Mouse (Mus musculus) bone marrow macrophage, adult 2 months (primary cell): ENCODE results near the gene Nmt1. TPM values are rescaled to one million over a fixed set of nuclear protein-coding genes. Genes with fewer than 3 reads are reported as not detected.

Experiments used
- H3K27ac ChIP-seq: 2 replicates; pipeline ENCODE4 v1.5.1; 2012; ENCODE audit warnings: low read depth, low read length; ENCODE audit not compliant: insufficient read depth
- H3K4me1 ChIP-seq: 2 replicates; pipeline ENCODE4 v1.6.1; 2012; ENCODE audit warnings: low read length; ENCODE audit not compliant: control insufficient read depth, insufficient read depth
- H3K4me3 ChIP-seq: 2 replicates; pipeline ENCODE4 v1.5.1; 2012; ENCODE audit warnings: mild to moderate bottlenecking, low read length, moderate library complexity; ENCODE audit not compliant: insufficient read depth
- CTCF ChIP-seq: IDR thresholded peaks from 2 replicates; pipeline ENCODE4 v1.5.1; 2012; ENCODE audit warnings: low read depth, mild to moderate bottlenecking, low read length, moderate library complexity
- POLR2A ChIP-seq: IDR thresholded peaks from 2 replicates; pipeline ENCODE4 v1.6.1; 2012; ENCODE audit warnings: mild to moderate bottlenecking, low read depth, low read length, borderline replicate concordance
- polyA plus RNA-seq: library from polyadenylated mRNA; stranded (reverse); fragments of >200 nt; gene quantifications from 2 replicates; pipeline ENCODE4 v1.2.4, GENCODE M21; 2012; ENCODE audit not compliant: missing spikeins, insufficient read depth, insufficient read length

The Nmt1 gene
- polyA plus RNA-seq, 1 experiment, result 82.6 TPM

DNA sequence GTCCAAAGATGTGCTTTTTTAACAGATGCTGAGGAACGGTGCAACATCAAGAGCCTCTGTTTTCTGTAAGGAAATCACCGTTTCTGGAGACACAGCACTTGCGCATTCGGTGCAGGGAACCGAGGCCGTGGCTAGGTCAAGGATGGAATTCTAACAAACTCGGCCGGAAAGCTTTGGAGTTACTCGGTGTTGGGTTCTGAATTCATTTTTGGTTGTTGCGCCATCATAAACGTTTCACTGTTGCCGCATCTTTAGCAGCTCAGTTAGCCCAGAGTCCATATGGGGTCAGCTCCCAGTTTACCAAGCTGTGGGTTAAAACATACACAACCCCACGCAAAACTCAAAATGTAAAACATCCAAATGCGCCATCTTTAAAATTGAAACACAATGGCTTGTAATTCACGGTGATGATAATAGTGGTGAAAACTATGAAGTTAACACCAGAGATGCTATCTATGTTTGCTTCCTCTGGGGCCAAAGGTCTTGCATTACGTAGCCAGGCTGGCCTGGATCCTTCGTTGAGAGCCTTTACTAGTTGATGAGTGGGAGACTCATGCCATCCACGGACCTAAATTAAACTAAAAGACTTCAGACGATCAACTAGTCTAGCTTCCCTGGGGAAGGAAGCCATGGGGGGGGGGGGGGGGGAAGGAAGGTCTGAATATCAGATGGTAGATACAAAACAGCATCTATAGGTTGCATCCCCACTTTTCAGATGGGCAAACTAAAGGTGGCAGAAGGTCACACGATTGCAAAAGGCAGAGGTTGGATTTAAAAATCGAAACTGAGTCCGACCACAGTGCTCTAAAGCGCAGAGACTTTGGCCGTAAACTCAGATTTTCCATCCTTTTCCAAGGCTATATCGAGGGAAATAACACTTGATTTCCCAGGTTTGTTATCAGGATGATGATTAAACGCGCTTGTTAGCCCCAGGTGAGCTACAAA, 11.8 kb upstream of the Nmt1 start:
- Histone ChIP-seq H3K27ac (peak overlapping the region; percentile 66), H3K4me1 (peaks cover 17% of the 10 kb centered on the region), H3K4me3 (peak overlapping the region; percentile 62)
- no peak for TF ChIP-seq POLR2A
- TF ChIP-seq CTCF, result no peak

DNA sequence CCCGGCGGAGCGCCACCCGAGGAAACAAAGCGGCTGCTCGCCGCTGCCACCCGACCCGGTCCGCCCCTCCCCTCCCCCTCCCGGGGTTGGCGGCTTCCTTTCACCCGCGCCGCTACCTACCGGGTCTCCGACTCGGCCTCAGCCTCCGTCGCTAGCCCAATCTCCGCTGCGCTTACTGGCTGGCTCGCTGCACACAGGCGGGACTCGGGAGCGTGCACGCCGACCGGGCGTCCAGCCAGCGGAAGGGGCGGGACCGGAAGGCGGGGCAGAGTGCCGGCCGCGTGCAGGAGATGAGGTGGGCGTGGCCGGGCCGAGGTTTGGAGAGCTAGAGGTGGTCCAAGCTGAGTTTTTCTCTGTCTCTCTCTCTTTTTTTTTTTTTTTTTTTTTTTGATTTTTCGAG, 11.1 kb upstream of the Nmt1 start:
- TF ChIP-seq CTCF (no peak), POLR2A (no peak)
- peaks cover 21% of the 10 kb centered on the region for H3K4me1 ChIP-seq
- H3K4me3 ChIP-seq, result peak overlapping the region; percentile 62
- H3K27ac ChIP-seq, result peak overlapping the region; percentile 66

DNA sequence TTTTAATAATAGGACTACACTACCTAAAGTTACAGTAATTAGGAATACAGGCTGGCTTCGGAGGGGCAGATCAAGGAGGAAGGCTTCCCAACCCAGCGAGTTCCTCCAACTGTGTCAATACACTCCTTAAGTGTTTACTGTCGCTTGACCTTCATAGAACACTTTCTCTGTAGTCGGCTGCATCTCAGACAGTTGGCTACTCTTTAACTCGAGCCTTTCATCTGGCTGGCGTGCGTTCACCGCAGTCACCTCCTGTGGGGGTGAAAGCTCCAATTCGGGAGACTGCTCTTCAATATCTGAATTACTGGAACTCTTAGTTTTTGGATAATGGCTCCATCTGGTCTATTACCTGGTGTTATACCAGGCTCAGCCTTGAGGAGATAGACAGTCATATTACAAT, 10.3 kb upstream of the Nmt1 start:
- Histone ChIP-seq H3K4me3 (no peak overlapping the region), H3K27ac (no peak overlapping the region), H3K4me1 (peaks cover 26% of the 10 kb centered on the region)
- no peak for TF ChIP-seq CTCF

DNA sequence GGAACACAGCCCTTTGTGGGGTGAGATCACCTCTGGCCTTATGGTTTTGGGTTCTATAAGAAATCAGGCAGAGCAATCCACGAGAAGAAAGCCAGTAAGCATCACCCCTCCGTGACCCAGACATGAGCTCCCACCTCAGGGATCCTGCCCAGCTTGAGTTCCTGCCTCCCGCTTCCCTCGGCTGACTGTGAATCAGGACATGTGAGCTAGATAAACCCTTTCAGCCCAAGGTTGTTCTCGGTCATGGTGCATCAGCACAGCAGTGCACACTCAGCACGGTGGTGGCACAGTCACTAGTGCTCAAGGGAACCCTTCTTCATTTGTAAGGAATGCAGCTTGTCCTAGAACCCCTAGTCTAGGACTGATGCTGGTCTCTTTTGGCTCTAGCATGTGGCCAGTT, 9.1 kb upstream of the Nmt1 start:
- peaks cover 28% of the 10 kb centered on the region for H3K4me1 ChIP-seq
- no peak for TF ChIP-seq POLR2A
- TF ChIP-seq CTCF, result no peak
- no peak overlapping the region for H3K4me3 ChIP-seq
- H3K27ac ChIP-seq, result no peak overlapping the region

DNA sequence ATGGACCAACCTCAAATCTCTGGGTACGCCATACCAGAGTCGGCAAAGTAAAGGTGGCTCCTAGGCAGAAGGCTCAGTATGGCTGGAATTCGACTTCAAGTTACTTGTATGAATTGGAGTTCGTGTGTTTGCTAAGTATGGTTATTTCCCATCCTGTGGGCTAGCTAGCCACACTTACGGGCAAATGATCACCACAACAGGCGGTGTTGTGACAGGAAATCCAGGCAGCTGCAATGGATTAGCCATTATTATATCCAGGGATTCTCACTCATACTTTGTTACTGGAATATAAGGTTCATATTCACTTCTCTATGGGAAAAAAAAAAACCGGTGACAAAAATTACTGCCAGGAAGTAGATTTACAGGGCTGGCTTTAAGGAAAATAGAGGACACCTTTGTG, 8.7 kb upstream of the Nmt1 start:
- H3K27ac ChIP-seq, result no peak overlapping the region
- TF ChIP-seq POLR2A (no peak), CTCF (no peak)
- H3K4me1 ChIP-seq, result peaks cover 28% of the 10 kb centered on the region
- H3K4me3 ChIP-seq, result no peak overlapping the region

DNA sequence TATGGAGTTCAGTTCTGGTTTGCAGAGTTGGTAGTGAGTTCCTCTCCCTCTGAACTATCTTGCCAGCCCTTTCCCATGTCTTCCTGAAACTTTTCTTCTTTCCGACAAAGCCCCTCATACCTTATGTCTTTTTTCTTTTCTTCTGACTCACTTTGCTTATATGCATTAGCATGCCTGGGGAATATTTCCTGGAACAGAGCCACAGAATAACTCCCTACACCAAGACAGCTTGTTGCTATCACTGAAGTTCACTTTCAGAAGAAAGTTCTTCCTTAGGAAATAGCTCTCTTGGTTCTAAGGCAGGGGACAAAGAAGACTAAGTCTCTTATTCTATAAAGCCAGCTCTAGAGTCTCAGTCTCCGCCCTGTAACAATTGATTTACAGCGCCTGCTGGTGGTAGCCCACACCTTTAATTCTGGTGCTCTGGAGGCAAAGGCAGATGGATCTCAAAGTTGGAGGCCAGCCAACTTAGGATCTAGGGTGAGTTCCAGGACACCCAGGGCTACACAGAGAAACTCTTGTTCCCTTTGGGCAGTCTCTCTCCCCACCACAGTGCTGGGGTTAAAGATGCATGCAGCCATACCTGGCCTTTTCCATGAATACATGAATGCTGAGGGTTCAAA, 7.2 kb upstream of the Nmt1 start:
- no peak for TF ChIP-seq POLR2A
- peak; percentile 19; the same call in 1 of the 2 replicates for TF ChIP-seq CTCF
- Histone ChIP-seq H3K27ac (peak overlapping the region; percentile 57), H3K4me1 (peaks cover 33% of the 10 kb centered on the region), H3K4me3 (no peak overlapping the region)

DNA sequence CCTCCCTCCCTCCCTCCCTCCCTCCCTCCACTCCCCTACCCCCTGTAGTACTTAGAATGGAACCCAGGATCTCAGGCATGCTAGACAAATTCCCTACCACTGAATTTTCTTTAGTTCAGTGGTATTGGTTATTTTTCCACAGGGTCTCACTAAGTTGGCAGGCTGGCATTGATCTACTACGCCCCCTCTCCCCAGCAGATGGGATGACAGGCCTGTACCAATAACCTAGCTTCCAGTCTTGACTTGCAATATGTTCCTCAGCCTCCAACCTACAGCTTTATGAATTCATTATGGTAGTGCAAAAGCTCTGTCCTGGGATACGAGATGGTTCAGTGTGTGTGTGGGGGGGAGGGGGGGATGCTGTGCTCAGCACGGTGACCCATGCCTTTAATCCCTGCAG, 4.0 kb upstream of the Nmt1 start:
- Histone ChIP-seq H3K4me1 (peaks cover 42% of the 10 kb centered on the region), H3K4me3 (no peak overlapping the region), H3K27ac (no peak overlapping the region)
- no peak for TF ChIP-seq POLR2A
- no peak for TF ChIP-seq CTCF

DNA sequence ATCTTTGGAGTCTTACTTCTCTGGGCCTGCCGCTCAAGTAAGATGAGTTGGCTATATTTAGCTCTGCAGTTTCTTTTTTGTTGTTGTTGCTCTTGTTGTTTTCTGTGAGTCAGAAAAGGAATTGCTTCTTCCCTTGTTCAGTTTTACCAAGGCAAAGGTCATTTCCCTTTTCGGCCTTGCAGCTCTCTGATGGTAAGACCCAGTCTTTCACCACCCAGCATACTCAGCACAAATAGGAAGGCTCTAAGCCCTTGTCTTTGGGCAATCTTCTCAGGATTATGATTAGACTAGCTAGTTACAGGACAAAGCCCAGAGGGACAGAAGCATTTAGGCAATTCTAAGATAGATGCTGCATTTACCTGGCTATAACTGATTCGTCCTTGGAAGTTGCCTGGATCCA, 1.1 kb upstream of the Nmt1 start:
- TF ChIP-seq POLR2A (no peak), CTCF (no peak)
- H3K4me3 ChIP-seq, result peak overlapping the region; percentile 43
- H3K27ac ChIP-seq, result peak overlapping the region; percentile 96
- H3K4me1 ChIP-seq, result peaks cover 50% of the 10 kb centered on the region

DNA sequence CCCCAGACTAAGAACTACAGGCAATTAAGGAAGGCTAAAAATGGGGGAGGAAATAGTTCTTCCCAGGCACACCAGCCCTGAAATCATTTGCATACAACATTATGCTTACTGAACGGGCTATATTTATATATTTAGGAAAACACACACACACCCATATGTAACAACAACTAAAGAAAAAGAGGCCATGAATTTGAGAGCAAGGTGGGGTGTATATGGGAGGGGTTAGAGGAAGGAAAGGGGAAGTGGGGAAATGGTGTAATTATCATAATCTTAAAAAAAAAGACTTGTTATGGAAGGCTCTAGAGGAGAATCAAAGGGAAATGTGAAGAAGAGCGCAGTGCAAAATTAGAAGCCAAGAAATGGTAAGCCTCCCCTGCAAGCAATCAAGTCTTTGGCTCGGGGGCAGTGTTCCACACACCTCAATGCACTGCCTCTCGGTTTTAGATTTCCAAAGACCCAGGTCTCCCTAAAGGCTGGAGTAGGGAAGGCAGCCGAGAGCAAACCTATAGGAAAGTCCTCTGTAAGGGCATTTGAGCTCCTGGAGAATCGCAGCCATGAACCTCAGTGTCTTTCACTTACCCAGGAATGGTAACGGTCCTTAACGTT, 317 bp upstream of the Nmt1 start:
- TF ChIP-seq POLR2A (no peak), CTCF (0 out of 2 replicates have a peak, but pooled peaks have one; percentile 13)
- Histone ChIP-seq H3K27ac (peak overlapping the region; percentile 96), H3K4me3 (peak overlapping the region; percentile 90), H3K4me1 (peaks cover 52% of the 10 kb centered on the region)

DNA sequence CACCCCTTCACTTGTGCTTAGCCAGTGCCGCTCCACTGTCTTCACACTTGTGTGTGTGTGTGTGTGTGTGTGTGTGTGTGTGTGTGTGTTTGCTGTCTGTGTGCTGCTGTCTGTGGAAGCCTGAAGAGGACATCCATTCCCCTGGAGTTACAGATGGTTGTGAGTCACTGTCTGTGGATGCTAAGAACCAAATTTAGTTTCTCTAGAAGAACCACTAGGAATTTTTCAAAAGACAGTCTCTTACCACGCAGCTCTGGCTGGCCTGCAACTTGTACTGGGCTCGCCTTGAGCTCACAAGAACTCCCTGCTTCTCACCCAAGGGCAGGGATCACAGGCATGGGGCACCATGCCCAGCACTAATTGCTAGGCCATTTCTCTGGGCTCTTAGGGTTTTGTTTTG, 5.0 kb downstream of the Nmt1 start:
- Histone ChIP-seq H3K27ac (peak overlapping the region; percentile 36), H3K4me3 (no peak overlapping the region), H3K4me1 (peaks cover 40% of the 10 kb centered on the region)
- no peak for TF ChIP-seq CTCF
- no peak for TF ChIP-seq POLR2A
